Mouse (Mus musculus): ENCODE data around the gene Snapc4. TPM values are rescaled to one million over a fixed set of nuclear protein-coding genes. Genes with fewer than 3 reads are reported as not detected.

Snapc4 gene
- 65.9 and 80.2 TPM in 2 replicates for polyA plus RNA-seq (2012; rRNA removed)

DNA sequence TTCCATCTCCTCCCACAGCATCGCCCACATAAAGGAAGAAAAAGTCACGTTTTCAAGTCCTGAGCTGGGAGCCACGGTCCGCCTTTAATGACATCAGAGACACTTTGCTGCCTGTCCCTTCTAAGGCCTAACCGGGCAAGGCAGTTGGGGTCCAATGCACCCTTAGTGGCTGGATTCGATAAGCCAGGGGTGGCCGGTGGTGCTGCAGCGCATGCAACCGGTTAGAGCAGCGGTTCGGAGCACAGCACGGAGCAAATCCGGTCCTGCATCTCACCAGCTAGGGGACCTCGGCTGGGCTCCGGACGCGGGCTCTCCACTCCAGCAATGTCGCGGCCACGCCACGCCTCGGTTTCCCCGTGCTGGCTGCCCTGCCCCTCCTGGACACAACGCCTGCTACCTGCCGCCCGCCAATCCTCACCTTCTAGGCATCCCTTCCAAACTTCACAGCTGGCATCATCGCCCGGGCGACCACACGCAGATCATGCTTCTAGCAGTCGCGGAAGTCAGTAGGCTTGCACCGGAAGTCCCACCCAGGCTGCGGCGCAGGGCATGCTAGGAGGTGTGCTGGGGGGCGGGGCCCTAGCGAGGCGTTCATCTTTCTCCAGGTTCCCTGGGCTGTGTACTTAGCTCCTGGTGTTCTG, at the start of gene Snapc4:
Snapc4 (minus strand) TSS at position 523 of the 641 bp plus-strand sequence.
- DNase-seq (ENCODE audit: extremely low spot score in 1 of 2, low spot score in 1 of 2) = peak; percentile 69 to 90

DNA sequence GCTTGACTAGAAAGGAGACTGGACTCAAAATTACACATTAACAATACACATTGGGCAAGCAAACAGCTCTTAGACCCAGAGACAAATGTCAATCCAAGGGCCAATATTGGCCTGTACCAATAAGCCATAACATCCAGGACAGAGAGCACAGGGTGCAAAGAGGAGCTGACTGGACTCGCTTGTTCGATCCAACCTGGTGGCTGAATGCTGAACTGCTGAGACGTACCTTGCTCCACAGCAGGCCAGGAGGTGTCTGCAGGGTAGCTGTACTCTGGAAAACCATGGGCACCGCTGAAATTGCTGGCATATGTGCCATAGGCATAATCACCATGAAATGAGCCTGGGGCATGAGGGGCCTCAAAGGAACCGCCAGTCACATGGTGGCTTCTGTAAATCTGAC, 49.4 kb upstream of the Snapc4 start:
- no peak for DNase-seq (ENCODE audit: extremely low spot score in 1 of 2, low spot score in 1 of 2)

DNA sequence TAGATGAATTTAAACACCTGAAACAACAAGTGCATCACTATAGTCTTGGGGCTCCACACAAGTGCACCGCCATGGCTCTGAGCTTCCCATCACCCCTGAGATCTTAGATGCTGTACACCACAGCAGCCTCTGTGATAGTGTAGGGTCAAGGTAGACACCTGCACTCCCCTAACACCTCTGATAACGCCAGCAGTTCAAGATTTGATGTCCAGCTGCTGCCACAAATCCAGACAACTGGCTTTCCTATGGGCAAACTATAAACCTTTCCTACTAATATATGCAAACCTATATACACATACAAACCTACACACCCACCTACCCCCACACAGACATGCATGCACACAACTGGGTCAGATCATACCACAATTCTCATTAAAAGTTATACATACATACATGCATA, 44.1 kb upstream of the Snapc4 start:
- DNase-seq (ENCODE audit: extremely low spot score in 1 of 2, low spot score in 1 of 2) = no peak

DNA sequence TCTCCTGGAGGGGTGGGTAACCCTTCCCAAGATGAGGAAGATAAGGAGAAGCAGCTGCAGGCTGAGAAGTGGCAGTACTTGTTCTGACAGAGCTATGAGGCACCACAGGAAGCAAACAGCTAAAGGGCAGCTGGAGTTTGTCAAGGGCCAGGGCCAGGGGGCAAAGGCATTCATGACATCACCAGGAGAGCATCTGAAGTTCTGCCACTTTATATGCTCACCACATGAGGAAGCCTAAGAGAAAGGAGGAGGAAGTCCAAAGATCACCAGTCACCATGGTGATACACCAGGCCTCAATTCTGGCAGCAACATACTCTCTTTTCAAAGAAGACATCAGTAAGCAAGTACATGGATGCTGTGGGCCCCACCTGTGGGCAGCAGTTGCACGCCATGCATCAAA, 42.6 kb upstream of the Snapc4 start:
- no peak for DNase-seq (ENCODE audit: extremely low spot score in 1 of 2, low spot score in 1 of 2)

DNA sequence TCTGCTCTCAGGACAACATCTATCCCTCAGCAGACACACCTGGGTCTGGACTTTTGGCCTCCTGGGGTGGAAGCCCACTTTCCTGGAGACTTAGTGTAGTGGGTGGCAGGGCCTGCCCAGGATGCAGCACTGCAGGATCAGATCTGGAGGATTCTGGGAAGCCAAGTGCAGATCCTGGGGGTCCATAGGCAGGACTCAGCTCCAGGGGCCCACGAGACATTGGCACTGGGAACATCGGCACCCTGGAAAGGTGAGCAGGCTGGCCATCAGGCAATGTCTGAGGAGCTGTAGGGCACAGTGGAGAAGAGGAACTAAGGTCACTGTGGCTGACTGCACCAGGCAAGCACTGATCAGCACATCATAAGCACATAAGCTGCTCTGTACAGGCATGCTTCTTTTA, 41.5 kb upstream of the Snapc4 start:
- DNase-seq (ENCODE audit: extremely low spot score in 1 of 2, low spot score in 1 of 2) = no peak

DNA sequence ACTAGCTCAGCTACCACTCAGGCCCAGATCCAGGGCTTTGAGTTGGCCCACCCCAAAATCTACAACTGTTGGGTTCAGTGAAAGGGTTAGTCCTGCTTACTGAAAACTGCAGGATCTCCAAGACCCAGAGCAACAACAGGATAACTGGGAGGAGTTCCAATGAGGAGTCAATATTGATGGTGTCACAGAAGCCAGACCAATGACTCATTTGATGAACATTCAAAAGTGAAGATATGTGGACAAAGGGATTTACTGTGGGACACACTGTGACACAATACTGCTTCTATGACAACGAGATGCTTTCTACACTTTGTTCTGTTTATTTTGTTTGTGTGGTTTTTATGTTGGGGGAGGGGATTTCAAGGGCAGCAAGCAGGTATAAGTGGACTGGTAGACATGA, 37.7 kb upstream of the Snapc4 start:
- no peak for DNase-seq (ENCODE audit: extremely low spot score in 1 of 2, low spot score in 1 of 2)

DNA sequence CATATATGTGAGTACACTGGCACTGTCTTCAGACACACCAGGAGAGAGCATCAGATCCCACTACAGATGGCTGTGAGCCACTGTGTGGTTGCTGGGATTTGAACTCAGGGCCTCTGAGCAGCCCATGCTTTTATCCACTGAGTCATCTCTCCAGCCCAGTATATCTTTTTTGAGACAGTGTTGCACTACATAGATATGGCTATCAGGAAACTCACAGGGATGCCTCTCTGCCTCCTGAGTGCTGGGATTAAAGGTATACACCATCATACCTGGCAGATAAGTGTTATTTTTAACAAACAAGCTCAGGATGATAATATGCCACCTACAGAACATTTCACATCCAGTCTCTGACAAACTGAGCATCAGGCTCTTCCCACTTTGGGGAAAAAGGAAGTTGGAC, 36.6 kb upstream of the Snapc4 start:
- no peak for DNase-seq (ENCODE audit: extremely low spot score in 1 of 2, low spot score in 1 of 2)

DNA sequence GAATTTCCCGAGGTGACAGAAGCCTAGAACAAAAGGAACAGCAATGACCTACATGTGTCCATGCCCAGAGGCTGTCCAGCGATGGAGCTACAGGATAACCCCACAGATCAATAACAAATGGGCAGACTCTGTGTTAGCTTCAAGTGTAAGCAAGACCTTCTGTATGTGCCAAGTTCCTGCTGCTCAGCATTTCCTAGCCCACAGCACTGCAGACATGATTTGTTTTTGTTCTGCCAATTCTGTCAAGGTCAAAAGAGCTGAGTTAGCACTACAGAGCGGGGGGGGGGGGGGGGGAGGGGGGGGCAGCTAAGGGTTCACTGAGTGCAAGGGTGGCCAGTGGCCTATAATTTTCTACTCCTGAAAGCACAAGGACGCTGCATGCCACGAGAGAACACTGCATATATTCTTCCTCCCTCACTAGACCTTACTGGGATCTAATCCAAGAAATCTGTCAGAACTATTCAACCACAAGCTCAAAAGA, 30.5 kb upstream of the Snapc4 start:
- DNase-seq (ENCODE audit: extremely low spot score in 1 of 2, low spot score in 1 of 2) = peak in 1 of 2 experiments; percentile 46

DNA sequence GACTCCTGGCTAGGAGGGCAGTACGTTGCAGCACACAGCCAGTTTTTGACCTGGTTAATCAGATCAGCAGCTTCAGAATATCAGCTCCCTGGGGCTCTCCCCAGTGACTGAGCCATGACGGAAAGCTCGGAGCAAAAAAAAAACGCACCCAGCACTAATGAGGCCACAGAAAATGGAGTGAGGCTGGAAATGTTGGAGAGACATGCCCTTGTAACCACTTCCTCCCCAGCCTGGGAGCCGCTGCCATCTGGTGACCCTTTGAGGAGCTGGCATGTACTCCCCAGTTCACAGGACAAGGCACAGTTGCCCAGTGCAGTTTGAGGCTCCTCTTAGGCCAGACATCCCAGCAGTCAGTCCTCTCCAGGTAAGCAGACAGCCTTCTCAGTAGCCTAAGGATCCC, 29.6 kb upstream of the Snapc4 start:
- no peak for DNase-seq (ENCODE audit: extremely low spot score in 1 of 2, low spot score in 1 of 2)

DNA sequence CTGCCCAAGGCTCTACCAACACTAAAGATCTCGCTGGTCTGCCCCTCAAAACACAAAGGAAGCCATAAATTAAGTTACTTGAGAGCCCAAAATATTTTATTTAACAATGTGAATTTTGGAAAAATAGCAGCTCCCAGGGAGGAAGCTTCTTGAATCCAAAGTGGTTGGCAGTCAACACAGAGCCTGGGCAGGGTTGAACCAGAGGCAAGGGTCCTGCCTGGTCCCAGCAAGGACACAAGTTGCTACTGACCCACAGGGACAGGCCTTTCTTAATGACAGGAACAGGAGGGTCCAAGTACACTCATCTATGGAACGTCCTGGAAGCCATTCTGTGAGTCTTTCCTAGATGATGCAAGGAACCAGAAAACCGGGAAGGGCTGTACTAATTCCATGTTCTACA, 28.9 kb upstream of the Snapc4 start:
- no peak for DNase-seq (ENCODE audit: extremely low spot score in 1 of 2, low spot score in 1 of 2)

DNA sequence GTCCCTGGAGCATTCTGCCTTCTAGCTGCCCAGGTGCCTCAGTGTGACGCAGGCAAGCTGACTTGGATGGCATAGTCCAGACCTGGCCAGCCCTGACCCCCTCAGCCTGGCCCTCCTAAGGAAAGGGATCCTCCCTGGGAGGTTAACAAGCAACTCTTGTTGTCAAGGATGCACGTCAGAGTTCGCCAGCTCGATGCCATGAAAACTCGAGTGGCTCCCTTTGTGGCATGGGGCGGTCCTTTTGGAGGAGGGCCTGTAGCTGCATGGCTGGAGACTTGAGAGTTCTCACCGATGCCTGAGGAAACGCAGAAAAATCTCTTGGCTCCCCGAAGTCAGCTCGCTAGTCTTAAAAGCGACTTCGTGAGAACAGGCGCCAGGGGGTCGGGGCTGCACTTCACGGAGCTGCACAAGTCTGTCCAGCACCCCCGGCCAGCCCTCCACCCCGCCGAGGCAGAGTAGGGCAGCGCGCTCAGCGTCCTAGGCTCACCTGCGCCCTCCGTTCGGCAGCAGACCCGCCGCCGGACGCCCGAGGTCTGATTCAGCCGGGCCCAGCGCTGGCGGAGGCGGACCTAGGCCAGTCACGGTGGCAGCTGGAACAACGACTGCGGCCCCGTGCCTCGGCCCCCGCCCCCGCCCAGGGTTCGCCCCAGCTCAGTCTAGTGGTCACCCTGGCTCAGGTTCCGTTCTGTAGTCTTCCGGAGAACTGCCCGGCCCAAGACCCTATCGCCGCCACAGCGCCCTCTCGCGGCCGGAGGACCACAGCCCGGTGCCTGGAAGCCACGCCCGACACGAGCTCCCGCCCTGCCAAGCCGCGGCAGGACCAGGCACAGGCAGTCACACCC, 28.3 kb upstream of the Snapc4 start, which contains the start of gene Inpp5e:
Inpp5e (minus strand) TSS at position 689 of the 842 bp plus-strand sequence.
- peak; percentile 82 to 99 for DNase-seq (ENCODE audit: extremely low spot score in 1 of 2, low spot score in 1 of 2)

DNA sequence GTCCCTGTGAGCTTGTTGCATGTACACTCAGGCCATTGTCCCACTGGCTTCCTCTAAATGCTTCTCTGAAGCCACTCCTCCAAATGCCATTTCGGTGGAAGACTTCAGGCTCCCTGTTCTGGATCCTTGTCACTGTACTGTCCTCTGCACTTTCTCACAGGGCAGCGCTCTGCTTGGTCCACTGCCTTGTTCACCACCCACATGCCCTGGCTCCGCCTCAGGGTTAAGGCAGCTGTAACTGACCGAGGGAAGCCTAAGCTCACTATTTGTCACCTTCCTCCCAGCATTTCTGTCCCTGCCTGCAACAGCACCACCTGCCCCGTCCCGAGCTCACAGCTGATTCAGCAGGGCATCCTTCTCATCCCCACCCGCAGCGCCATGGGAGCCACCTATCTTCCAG, 22.9 kb upstream of the Snapc4 start:
- no peak for DNase-seq (ENCODE audit: extremely low spot score in 1 of 2, low spot score in 1 of 2)

DNA sequence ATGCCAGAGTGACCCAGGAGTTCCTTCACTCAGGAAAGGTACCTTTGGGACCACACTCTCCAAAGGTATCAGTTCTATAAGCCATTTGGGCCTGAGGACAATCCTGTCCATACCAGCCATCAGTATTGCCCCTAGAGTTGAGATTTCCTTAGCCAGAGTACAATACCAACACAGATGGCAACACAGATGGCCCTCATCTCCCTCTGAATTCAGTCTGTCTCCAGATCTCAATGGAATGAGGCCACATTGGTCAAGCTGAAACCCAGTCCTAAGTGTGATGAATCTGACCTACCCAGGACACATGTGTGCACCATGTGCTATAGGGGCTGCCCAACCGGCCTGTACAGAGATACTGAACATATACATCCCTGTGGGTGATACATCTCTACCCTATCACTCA, 21.8 kb upstream of the Snapc4 start:
- DNase-seq (ENCODE audit: extremely low spot score in 1 of 2, low spot score in 1 of 2) = no peak

DNA sequence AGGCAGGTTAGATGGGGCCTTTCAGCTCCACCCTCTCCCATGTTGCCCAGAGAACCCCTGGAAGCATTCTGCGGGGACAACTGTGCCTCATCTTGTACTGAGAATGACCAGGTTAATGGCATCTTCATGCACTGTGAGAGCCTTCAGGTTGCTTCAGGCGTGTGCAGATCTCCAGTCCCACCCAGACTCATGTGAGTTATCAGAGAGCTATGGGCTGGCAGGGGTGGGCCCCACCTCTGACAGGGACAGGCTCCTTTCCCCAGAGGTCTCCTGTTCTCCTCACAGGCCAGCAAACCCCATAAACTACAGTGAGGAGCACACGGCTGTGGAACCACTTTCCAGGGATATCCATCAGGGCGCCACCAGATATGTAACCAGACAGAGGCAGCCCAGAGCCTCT, 20.6 kb upstream of the Snapc4 start:
- DNase-seq (ENCODE audit: extremely low spot score in 1 of 2, low spot score in 1 of 2) = no peak

DNA sequence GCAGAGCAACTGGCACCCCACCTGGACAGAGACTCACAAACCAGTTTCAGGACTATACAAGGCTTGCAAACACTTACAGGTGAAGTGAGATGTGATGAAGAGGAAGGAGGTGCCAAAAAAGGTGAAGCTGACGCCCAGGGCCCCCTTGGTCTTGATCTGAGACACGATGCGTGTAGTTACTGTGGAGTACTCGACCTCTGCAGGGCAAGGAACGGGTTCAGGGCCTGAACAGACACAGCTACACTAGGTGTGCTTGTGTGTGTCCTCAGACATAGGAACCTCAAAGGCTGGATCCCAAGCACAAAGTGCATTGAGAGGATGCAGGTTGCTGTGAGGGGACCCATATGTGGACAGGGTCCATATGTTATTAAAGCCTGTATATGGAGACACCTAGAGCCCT, 19.8 kb upstream of the Snapc4 start:
- DNase-seq (ENCODE audit: extremely low spot score in 1 of 2, low spot score in 1 of 2) = no peak

DNA sequence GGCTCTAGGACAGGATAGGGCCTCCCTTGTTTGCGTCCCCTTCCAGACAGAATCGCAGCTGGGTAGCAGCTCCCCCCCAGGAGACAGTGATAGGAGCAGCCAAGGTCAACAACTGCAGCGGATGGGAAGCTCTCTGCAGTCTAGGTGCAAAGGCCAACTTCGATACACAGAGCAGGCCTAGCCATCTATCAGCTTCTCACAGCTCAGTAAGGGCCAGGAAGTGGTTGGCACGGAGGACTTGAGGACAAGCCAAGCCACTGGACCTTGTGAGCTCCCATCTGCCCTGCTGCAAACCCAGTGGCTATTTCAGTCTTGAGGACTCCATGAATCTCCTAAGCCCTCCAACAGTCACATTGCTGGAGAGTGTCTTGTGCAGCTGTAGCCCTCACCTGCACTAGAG, 19.2 kb upstream of the Snapc4 start:
- DNase-seq (ENCODE audit: extremely low spot score in 1 of 2, low spot score in 1 of 2) = no peak

DNA sequence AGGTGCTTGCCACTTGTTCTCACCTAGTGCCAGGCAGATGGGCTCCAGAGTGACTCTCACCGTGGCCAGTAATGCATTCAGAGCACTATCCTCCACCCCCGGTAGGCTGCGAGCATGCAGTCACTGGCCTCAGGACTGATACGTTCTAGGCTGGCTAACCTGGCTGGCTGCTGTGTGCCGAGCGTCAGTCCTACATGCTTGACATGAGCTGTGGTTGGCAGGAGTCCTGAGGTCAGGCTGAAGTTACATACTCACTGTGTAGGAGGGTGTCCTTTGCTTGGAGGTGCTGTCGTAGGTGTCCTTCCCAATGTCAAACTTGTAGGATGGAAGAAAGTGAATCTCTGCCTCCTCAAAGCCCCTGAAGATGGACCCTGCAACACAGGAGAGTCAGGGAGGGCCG, 18.5 kb upstream of the Snapc4 start:
- no peak for DNase-seq (ENCODE audit: extremely low spot score in 1 of 2, low spot score in 1 of 2)

DNA sequence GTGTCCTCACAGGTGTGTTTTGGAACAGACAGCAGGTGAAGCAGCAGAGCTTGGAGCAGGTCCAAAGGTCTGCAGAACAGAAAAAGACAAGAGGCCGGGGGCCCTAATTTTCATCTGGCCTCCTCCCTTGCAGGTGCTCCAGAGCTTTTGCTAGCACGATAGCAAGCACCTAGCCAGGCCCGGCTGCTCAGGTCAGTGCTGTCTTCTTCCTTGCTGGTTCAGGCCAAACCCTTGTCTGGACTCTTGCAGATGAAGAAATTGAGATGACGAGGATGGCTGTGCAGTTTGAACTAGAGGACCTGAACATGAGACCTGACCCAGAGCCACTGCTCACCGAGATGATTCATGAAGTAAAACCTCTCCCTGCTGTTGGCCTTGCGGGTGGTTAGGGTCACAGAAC, 11.2 kb upstream of the Snapc4 start:
- DNase-seq (ENCODE audit: extremely low spot score in 1 of 2, low spot score in 1 of 2) = no peak

DNA sequence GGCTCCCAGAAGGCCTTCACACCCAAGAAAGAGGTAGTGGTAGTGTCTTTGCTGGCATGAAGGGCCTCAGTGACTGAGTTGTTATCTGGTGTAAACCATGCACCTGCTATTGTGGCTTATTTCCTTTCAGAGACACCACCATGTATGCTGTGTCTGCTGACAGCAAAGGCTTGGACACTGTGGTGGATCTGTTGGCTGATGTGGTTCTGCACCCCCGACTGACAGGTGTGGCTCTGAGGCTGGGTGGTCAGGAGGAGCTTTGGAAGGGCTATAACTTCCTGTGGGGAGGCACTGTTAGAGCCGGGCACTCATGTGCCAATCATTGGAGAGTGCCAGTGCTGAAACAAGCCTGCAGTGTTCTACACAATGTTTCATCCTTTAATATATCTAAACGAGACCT, 10.5 kb upstream of the Snapc4 start:
- no peak for DNase-seq (ENCODE audit: extremely low spot score in 1 of 2, low spot score in 1 of 2)

DNA sequence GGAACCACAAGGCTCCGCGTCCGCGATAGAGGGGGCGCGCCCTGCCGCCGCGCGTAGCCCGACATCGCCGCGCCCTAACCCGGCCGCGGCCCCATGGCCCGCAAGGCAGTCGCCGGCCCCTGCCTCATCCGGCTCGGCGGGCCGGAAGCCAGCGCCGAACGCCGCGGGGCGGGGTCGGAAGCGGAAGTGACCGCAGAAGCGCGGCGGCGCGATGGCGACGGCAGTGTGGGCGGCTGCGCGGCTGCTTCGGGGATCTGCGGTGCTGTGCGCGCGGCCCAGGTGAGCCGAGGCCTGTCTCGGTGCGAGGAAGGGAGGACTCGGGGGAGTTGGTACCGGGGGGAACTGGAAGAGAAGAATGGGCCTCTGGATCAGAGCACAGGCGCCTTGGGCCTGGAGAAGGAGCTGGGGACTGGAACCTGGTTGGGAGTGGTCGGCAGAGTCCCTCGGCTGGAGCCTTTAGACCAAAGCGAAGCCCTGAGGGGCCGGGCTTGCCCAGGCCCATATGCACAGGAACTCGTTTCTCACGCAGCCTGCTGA, 8.8 kb upstream of the Snapc4 start, which contains the start of the genes Entr1 and Pmpca:
Entr1 (minus strand) TSS at position 163 of the 537 bp plus-strand sequence.
Pmpca (plus strand) TSS at position 186 of the 537 bp plus-strand sequence.
- DNase-seq (ENCODE audit: extremely low spot score in 1 of 2, low spot score in 1 of 2) = peak; percentile 55 to 82

DNA sequence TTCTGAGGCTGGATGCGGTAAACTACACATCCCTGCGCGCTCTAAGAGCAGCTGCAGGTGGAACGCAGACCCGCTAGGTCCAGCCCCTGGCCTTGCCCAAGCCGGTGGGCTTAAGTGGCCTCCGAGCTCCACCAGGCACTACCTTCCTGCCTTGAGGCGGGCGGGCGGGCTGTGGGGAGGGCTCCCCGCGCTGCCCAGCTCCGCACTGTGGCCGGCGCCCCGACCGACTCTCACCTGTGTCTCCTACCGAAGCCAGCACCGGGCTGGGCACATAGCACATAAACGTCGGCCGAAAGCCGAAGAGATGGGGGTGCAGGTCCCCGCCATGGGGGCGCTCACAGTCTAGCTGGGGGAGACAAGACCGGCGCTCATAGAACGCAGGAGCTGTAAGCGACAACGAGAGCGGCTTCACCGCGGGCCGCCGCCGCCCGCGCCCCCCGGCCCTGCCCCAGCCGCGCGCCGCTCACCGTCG, 8.3 kb upstream of the Snapc4 start:
- DNase-seq (ENCODE audit: extremely low spot score in 1 of 2, low spot score in 1 of 2) = no peak

Data from frontal cortex, adult 2 months (tissue).